Mouse (Mus musculus) ovary, postnatal 36 days (tissue): ENCODE measurements around the gene Chd3.

ENCODE experiments used
- DNase-seq: peaks from one replicate; pipeline ENCODE4 v3.0.0; 2022; ENCODE audit warnings: low spot score, mixed read lengths

Chd3 gene

DNA sequence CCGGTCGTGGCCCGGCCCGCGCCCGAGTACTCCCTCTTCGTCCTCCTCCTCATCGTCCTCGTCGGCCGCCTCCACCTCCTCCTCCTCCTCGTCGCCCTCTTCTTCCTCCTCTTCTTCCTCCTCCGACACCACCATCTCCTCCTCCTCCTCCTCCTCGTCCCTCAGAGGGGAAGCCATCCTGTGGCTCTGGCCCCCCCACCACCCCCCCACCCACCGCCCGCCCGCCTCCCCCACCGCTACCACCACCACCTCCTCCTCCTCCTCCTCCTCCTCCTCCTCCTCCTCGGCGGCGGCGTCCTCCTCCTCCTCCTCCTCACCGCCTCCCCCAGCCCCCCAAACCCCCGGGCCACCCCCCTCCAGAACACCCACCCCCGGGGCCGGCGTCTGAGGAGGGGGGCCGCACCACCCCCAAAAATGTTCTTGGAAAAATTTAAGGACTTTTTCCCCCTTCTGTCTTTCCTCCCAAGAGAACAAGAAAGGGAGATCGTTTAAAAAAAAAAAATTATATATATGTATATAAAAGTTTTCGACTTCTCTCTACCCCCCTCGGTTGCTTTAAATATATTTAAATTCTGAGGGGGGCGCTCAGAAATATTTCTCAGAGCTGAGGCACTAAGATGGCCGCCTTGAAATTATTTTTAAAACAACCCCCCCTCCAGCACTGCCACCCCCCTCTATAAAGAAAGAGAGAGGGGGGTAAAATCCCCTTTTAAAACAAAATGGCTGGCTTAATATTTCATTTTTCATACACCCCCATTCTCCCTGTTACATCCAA lies at the start of gene Chd3:
TSS of gene Chd3 (minus strand) at position 192 of the 775 bp plus-strand sequence.
- DNase-seq = no peak

DNA sequence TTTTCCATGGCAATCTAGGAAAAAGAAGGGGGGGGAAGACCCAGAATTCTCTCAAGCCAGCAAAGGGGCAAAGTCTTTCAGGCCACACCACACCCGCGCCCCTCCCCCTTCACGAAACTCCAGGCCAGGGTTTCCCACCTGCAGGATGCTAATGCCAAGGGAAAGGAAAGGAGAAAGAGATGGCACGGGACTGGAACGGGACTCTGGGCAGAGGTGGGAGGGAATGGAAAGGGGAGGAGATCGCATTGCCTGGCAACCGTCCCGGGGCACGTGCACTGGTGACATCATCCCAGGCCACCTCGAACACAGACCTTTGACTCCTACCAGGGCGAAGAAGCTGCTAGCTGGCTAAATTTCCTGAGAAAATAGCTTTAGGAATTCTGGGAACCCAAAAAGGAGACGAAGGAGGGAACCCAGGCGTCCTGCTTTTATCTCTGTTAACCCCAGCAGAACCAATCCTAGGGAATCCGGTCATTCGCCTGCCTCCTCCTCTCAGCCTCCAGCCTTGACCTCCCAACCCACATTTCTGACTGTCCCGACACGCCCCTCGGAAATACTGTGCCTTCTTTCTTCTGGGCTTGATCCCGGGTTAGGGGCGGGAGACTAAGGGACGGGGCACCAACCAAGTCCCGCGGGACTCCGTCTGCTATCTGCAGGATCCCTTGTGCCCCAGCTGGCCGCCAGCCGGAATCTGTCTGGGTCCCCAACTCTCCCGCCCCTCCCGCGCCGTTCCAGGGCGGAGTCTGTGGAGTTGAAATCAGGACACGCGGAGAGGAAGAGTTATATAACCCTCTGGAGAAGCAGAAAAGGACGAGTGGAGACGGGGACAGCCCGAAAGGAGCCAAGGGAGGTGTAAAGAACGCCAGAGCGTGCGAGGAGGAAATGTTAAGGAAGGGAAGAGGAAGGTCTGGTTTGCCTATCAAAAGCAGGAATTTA lies 48.5 kb upstream of the Chd3 start:
- DNase-seq = peak; percentile 94

DNA sequence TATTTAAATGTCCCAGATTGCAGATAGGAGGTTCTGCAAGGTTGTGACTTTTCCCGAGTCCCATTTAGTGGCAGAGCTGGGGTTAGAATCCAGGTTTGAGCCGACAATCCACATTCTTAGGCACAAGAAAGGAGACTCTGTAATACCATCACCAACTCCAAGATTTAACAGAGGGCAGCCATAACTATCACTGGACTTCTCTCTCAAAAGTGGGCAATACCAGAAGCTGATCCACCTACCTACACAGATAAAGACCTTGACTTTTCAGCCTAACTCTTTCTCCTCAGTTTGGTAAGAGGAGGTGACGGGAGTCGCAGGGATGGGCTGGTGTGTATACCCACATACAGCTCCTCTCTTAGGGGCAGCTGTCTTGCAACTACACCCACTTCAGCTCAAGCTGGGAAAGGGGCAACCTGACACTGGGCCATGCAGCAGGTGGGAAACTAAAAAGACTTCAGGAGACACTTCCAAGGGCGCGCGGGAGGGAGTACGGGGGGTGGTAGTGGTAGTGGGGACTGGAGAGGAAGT lies 47.8 kb upstream of the Chd3 start:
- peak; percentile 7 for DNase-seq

DNA sequence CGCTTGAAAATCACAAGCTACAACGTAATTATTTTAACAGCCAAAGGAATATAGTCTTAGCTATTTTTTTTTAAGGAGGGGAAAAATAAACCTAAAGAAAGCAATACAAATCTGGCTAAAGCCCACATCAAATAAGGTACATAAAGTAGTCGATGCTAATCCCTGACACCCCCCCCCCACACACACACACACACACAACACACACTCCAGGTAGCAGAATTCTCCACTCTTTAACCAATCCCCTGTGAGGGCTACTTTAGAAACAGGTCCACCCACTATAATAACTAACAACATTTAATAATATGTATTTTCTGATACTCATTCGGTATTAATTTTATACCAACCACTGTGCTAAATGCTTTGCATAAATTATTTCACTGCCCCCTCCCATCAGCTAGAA lies 47.3 kb upstream of the Chd3 start:
- DNase-seq = no peak

DNA sequence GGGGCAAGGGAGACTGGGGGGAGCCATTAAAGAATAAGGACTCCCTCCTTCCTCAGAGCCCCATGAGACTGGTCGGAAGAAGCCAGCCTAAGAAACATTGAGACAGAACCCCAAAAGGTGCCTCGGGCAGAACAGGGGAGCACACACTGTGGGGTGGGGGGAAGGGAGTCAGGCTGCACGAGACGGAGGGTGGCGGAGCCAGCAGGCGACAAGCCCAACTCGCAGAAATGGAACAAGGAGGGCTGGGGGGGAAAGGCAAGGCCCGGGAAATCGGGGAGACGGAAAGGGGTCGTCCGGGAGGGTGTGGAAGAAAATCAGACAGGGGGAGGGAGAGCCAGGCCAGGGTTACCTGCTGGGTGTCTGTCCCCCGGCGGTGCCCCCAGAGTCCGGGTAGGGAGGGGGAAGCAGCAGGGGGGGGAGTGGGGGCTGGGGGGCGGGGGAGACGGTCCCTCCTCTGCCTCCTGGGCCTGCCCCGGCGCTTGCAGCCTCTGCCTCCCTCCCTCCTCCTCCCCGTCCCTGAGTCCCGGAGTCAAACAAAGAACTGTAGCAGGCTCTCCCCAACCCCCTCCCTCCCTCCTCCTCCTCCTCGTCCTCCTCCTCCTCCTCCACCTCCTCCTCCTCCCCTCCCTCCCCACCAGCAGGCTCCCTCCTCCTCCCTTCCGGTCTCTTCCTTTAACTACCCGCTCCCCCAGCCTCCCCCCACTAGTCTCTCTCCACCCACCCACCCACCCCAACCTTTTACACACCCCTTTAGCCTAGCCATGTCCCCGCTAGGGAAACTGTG lies 46.7 kb upstream of the Chd3 start:
- DNase-seq = peak; percentile 71

DNA sequence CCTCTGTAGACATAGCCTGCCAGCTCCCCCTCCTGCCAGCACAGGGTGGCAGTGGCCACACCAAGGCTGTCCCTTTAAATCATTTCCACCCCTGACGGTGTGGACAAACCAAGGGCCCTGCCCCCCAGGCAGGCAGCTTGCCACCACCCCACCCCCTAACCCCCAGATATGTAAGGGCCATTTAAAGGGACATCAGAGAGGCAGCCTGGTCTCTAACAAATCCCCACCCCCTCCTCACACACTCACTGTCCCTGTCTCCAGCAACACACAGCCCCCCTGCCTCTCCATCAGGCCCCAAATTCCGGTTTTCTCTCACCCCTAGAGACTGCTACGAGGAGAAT lies 46.1 kb upstream of the Chd3 start:
- peak; percentile 68 for DNase-seq

DNA sequence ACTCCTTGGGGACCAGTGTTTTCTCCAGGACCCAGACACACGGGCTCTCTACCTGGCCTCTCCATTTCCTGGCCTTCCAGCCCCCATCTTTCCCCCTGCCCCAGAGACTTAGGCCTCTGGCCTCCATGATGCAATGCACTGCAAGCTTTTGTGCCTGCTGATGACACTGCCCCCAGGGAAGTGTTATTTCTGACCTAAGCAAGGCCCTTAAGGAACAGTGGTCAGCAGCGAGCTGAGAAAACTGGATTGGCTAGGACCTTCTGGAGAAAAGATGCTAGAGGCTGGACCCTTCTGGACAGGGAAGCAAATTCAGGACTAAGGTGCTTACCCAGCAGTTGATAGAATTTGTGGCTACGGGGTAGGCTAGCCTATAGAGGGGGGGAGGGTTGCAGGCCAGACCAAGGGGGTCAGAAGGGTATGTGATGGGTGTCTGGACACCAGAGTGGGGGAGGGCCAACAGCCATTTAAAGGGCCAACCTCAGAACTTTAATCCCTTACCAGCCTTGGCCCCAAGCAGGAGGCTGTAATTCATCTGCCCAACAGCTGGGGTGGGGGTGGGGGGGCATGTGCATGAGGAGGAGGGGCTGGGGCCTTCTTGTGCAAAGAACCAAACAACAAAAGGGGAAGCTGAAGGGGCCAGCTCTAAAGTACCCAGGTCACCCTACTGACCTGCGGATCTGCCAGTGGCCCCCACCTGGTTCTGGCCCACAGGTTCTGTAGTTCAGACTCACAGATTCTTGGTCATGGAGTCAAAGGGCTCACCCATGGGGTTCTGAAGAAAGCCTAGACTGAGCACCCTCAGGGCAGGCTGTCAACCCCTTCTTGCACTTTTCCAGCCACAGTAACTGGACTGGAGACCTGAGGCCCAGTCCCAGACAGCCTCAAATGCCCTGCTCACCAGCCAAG lies 45.5 kb upstream of the Chd3 start:
- DNase-seq = peak; percentile 9

DNA sequence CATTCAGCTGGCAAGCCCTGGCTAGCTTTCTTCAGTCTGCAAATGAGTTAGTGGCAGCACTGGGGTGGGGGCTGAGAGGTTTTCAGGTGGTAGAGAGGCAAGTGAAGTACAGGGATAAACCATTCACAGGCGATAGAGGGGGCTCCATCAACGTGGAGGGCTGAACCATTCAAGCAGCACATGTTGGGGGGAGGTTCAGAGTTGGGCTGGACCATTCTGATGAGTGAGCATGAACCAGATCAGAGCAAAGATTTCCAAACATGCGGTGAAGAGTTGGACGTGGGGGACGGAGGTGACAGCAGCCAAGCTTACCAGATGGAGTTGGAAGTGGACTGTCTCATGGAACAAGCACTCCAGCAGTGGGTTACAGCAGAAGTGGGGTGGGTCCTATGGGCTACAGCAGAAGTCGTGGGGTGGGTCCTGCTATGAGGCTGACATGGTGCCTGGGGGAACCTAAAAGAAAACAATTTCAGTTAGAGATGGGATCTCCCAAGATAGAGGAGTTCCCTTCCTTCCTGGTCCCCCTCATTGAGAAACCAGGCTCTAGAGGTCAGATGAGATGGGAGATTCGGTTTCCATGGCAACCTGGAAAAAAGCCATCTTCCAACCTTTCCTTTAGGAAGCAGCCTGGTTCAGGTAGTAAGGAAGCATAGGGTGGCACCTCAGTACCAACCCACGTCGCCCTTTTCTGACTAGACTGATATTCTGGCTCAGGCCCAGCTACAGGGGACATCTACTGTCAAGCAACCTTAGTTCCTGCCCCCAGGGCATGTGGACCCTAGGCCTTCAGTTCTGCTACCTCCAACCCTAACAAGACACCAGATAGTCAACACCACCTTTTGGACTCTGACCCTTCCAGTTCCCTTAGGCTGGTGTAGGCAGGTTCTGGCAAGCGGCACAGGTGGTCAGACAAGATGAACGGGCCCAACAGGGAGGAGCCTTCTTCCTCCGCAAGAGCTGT lies 44.3 kb upstream of the Chd3 start, which contains the start of gene Kdm6b:
TSS of gene Kdm6b (minus strand) at position 455 of the 961 bp plus-strand sequence.
- peak; percentile 3 for DNase-seq

DNA sequence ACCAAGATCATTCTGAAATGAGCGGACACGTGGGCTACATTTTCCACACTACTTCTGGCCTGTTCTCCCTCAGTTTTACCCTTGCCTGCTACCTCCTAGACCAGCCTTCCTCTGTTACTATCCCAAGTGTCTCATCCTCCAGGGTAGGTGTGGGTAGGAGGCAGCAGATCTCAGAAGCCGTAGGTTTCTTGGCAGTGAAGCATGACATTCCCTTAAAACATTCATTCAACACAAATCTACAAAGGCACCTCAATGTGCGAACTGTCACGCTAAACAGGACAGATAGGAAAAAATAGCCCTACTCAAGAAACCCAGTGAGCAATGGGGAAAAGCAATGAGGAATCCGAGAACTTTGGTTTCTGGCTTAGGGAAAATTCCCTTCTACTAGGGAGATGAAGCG lies 43.3 kb upstream of the Chd3 start:
- no peak for DNase-seq

DNA sequence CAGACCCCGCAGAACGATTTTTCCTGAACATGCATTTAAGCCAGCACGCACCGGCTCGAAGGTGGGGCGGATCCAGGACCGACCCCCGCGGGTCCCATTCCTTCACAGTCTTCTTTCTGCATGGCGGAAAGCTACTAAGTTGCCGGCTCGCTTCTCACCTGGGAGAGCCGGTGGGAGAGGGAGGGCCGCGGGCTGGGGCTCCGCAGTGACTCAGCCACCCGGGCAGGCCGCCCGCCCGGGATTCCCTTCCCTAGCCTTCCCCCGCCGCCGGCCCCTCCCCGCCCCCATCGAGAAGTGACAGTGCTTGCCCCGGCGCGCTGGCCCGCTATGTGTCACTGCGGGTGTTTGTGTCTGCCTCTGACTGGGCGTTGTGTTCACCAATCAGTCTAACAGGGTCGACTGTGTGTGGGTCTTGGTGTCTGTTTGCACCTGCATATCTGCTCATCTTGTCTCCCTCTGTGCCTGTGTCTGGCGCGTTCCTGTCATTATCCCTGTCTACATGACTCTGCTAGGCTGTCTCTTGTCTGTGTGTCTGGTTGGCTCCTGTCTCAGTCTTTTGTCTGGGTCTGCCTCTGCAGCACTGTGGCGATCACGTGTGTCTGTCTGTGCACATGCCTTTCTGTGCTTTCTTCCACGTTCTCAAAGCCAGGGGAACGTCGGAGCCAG lies 42.5 kb upstream of the Chd3 start:
- peak; percentile 71 for DNase-seq

DNA sequence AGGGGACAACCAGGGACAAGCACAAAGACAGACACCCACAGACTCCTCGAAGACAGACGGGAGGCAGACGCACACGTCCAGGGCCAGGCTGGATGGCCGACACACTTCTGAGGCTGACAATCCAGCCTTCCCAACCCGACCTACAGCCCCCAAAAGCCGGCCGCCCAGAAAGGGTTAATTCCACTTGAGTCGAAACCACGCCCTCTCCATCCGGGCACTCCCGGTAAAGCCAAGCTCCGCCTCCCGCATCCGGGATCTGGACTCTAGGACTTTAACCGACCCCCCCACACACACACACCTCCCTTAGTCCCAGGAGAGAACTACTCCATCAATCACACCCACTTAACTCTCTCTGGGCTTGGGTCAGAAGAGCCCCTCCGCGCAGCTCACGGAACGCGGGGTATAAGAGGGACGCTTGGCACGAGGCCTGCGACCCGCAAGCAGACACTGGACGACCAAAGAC lies 41.9 kb upstream of the Chd3 start:
- DNase-seq = peak; percentile 93

DNA sequence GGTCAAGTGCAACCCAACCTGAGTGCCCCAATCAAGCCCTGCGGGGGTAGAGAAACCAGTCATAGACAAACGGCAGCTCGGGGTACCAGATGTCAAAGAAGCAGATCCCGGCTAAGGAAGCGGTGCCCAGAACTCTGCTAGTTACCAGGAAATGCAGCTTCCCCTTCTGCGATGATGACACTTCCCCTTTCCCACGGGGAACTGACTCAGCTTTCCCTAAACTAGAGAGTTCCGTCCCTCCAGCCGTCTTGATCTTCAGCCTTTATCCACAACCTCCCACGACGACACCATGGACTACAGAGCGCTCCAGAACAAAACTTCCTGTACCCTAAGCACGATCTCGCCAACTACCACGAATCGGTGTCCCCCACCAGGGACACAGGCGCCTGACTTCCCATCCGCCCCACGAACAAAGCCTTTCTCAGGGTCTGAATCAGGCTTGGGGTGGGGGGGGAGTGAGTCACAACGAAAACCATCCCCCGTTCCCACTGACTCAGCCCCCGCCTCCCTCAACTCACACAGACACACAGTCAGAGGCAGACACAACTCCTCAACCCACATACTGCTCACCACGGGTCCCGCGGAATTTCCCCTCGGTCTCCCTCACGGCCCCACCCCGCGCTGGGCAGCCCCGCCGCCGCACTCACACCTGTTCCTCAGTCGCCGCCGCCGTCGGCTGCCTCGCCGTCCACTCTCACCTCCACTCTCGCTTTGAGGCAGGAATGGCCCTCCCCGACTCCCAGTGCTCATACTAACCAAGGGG lies 41.3 kb upstream of the Chd3 start:
- no peak for DNase-seq

DNA sequence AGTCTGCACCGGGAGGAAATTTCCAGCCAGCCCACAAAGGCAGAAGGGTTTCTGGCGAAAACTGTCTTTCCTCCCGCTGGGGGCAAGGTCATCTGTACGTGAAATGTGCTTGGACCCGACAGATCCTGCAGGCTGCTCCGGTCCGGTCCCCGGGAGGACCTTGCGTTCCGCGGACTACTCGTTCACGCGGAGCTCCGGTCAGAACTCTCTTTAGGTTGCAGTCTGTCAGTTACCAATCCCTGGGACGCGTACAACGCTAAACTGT lies 40.8 kb upstream of the Chd3 start:
- DNase-seq = no peak

DNA sequence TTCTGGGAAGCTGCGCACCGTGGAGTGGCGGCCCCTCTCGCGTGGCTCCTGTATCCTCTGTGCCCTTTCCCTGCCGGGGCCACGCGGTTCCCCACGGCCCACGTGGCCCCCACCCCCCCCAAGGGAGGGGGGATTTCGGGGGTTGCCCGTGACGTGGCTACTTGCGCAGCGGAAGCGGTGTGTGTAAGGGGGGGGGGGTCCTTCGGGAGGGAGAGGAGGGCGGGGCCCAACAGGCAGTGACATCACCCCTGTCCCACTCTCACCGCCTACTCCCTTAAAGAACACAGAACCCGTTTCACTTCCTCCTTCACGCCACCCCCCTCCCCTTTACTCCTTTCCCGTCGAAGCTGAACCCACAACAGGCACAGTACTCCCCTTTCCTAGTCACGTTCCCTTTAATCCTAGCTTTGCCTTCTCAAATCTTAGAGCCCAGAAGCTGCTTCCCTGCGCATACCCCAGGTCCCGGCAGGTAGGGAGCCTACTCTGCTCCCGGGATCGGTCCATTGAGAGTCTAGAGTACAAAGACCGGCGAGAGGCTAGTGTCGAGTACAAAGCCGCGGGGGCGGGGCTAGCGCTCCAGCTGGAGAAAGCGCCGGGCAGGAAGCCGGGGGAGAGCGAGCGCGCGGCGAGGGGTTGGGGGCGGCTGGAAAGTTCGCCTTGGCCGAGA lies 40.3 kb upstream of the Chd3 start:
- DNase-seq = peak; percentile 84

DNA sequence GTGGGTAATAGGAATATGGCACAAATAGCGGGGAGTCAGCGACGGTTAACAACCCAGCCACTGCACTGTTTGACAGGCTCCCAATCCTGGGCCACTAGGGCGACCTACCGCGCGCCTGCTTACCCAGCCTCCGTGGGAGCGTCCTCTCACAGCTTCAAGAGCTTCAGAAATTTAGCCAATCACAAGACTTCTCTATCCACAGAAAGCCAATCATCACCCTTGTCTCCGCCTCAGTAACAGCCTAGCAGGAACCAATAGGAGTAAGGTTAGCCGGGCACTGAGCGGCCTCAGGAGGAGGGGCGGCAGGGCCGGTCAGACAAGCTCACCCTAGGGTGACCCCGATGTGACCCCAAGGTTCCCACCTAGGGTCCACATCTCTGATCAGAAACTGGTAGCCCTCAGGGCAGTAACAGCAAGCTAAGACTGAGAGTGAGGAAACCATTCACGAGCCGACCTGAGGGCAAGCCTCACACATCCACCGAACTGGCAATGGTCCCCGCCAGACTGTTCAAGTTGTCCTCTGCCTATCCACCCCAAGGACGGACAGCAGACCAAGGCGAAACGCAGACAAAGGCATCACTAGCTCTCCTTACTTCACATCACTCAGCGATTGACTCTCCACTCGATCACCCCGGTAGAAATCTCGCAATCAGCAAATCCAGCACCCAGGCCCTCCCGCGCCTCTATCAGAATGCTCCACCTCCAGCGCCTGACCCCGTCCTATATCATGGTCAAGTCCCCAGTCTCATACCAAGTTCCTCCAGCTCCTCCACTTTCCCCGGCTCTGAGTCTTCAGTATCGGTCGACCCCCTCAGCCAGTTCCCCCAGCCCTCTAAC lies 39.6 kb upstream of the Chd3 start:
- DNase-seq = peak; percentile 73

DNA sequence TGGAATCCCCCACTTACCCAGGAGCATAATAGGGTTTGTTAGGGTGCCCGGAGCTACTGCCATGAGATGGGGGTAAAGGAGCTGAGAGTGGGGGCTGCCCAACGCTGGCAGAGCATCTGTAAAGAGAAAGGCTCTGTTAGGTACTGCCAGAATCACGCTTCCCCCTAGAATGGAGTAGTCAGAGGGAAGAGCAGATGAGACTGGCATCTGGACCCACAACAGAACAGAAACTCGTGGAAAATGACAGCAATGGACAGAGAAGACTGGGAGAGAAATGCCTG lies 38.5 kb upstream of the Chd3 start:
- DNase-seq = no peak
